Mouse (Mus musculus): ENCODE data around the gene Ppp1r3e. TPM values are rescaled to one million over a fixed set of nuclear protein-coding genes. Genes with fewer than 3 reads are reported as not detected.

Ppp1r3e gene
- polyA plus RNA-seq, 1 experiment: 1.1 TPM

DNA sequence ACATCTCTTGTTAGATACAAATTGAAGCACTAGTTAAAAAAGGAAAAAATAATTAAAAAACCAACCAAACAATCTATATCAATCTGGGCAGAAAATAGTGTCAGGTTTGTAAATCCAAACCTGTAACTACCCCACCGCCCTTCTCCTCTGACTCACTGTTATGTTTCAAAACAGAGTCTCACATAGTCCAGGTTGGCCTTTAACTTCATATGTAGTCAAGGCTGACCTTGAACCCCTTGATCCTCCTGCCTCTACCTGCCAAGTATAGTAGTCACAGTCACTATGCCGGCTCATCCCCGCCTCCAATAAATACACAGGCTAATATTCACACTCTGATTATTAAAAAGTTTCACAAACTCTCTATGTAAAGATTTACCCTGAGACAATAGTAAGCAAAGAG is 21.6 kb downstream of the Ppp1r3e start:
- H3K79me3 ChIP-seq (ENCODE audit: low read depth): no peaks in the 10 kb centered on the region
- no peaks in the 10 kb centered on the region for H3K79me2 ChIP-seq (ENCODE audit: control insufficient read depth, insufficient read depth)
- no peak overlapping the region for H3ac ChIP-seq (ENCODE audit: control insufficient read depth, insufficient read length, low read depth)
- no peak overlapping the region for H3K4me3 ChIP-seq (ENCODE audit: insufficient read depth, poor library complexity, severe bottlenecking)
- no peaks in the 10 kb centered on the region for H3K36me3 ChIP-seq (ENCODE audit: control insufficient read depth, insufficient read depth)
- no peaks in the 10 kb centered on the region for H3K27me3 ChIP-seq (ENCODE audit: control insufficient read depth, insufficient read depth, insufficient read length)
- no peak for TF ChIP-seq MYOD1 (IDR thresholded peaks at IDR 0.05; ENCODE audit: control insufficient read depth, insufficient read length, low read depth)
- no peak for TF ChIP-seq CEBPB (IDR thresholded peaks at IDR 0.05; ENCODE audit: low read depth)
- TF ChIP-seq MYOG (IDR thresholded peaks at IDR 0.05; ENCODE audit: control insufficient read depth, extremely low read depth, insufficient read length): no peak
- TF ChIP-seq FOSL1 (IDR thresholded peaks at IDR 0.05; ENCODE audit: insufficient read depth, low read length, poor library complexity, severe bottlenecking): no peak
- no peak for TF ChIP-seq CTCF (IDR thresholded peaks at IDR 0.05; ENCODE audit: control insufficient read depth, insufficient read depth, insufficient read length)
- TF ChIP-seq USF1 (IDR thresholded peaks at IDR 0.05; ENCODE audit: low read depth): no peak
- no peak for TF ChIP-seq MAX (IDR thresholded peaks at IDR 0.05)

DNA sequence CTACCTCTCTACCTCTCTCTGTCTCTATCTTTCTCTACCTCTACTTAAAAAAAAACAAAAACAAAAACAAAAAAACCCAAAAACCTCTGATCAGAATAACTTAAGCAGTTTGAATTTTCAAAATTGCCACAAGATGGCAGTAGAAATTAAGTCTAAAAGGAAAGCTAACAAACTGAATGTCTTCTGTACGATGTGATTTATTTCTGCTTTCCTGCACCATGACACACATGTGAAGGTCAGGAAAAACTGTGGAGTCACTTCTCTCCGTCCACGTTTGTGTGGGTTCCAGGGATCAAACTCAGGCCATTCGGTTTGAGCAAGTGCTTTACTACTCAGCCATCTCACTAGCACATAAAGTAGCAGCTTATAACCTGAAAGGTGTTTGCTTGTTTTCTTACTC is 33.9 kb downstream of the Ppp1r3e start:
- Histone ChIP-seq H3K4me3 (ENCODE audit: insufficient read depth, poor library complexity, severe bottlenecking) (no peak overlapping the region), H3K27me3 (ENCODE audit: control insufficient read depth, insufficient read depth, insufficient read length) (no peaks in the 10 kb centered on the region), H3K79me2 (ENCODE audit: control insufficient read depth, insufficient read depth) (no peaks in the 10 kb centered on the region), H3K79me3 (ENCODE audit: low read depth) (no peaks in the 10 kb centered on the region), H3K36me3 (ENCODE audit: control insufficient read depth, insufficient read depth) (no peaks in the 10 kb centered on the region), H3ac (ENCODE audit: control insufficient read depth, insufficient read length, low read depth) (no peak overlapping the region)
- TF ChIP-seq MYOG (IDR thresholded peaks at IDR 0.05; ENCODE audit: control insufficient read depth, extremely low read depth, insufficient read length) (no peak), CTCF (IDR thresholded peaks at IDR 0.05; ENCODE audit: control insufficient read depth, insufficient read depth, insufficient read length) (no peak), CEBPB (IDR thresholded peaks at IDR 0.05; ENCODE audit: low read depth) (no peak), MAX (IDR thresholded peaks at IDR 0.05) (no peak)

DNA sequence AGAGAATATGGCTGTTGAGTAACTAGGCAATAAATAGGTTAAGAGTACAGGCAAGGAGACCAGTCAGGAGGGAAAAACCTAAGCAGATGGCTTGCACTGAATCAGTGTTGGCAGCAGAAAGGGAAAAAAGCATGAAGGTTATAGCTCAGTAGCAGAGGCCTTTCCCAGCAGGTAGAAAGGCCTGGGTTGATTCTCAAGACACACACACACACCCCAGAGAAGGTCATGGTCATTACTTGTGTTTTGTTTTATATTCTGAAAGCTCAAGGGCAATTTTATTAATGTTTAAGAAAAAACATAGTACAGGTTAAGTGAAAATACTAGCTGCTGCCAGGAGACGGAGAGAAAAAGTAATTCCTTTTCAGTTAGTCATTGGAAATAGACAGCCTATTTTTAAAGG is 53.6 kb downstream of the Ppp1r3e start:
- H3K79me2 ChIP-seq (ENCODE audit: control insufficient read depth, insufficient read depth): no peaks in the 10 kb centered on the region
- no peak overlapping the region for H3ac ChIP-seq (ENCODE audit: control insufficient read depth, insufficient read length, low read depth)
- H3K79me3 ChIP-seq (ENCODE audit: low read depth): no peaks in the 10 kb centered on the region
- no peaks in the 10 kb centered on the region for H3K36me3 ChIP-seq (ENCODE audit: control insufficient read depth, insufficient read depth)
- no peak overlapping the region for H3K4me3 ChIP-seq (ENCODE audit: insufficient read depth, poor library complexity, severe bottlenecking)
- TF ChIP-seq MYOG (IDR thresholded peaks at IDR 0.05; ENCODE audit: control insufficient read depth, extremely low read depth, insufficient read length): no peak
- TF ChIP-seq CEBPB (IDR thresholded peaks at IDR 0.05; ENCODE audit: low read depth): no peak
- TF ChIP-seq USF1 (IDR thresholded peaks at IDR 0.05; ENCODE audit: low read depth): no peak
- TF ChIP-seq FOSL1 (IDR thresholded peaks at IDR 0.05; ENCODE audit: insufficient read depth, low read length, poor library complexity, severe bottlenecking): no peak
- TF ChIP-seq CTCF (IDR thresholded peaks at IDR 0.05; ENCODE audit: control insufficient read depth, insufficient read depth, insufficient read length): no peak
- TF ChIP-seq MAX (IDR thresholded peaks at IDR 0.05): no peak
- no peak for TF ChIP-seq MYOD1 (IDR thresholded peaks at IDR 0.05; ENCODE audit: control insufficient read depth, insufficient read length, low read depth)
- peaks cover 6% of the 10 kb centered on the region for H3K27me3 ChIP-seq (ENCODE audit: control insufficient read depth, insufficient read depth, insufficient read length)

Other genes starting within 250 kb of the Ppp1r3e start
- not detected for gene Gm17606, start 236.6 kb downstream of the Ppp1r3e start, polyA plus RNA-seq (2012; fragmentation: generic; extraction: Trizol)
- 4.6 TPM for gene Cdh24, start 236.2 kb downstream of the Ppp1r3e start, polyA plus RNA-seq (2012; fragmentation: generic; extraction: Trizol)
- gene 1700123O20Rik, start 191.3 kb downstream of the Ppp1r3e start, polyA plus RNA-seq (2012; fragmentation: generic; extraction: Trizol): 40.0 TPM
- gene Acin1, start 190.6 kb downstream of the Ppp1r3e start, polyA plus RNA-seq (2012; fragmentation: generic; extraction: Trizol): 107 TPM
- not detected for gene Gm29776, start 178.7 kb downstream of the Ppp1r3e start, polyA plus RNA-seq (2012; fragmentation: generic; extraction: Trizol)
- gene Cebpe, start 165.4 kb downstream of the Ppp1r3e start, polyA plus RNA-seq (2012; fragmentation: generic; extraction: Trizol): not detected
- gene Slc7a8, start 95.6 kb downstream of the Ppp1r3e start, polyA plus RNA-seq (2012; fragmentation: generic; extraction: Trizol): not detected
- not detected for gene Rnf212b, start 63.4 kb downstream of the Ppp1r3e start, polyA plus RNA-seq (2012; fragmentation: generic; extraction: Trizol)
- gene Homez, start 6.6 kb downstream of the Ppp1r3e start, polyA plus RNA-seq (2012; fragmentation: generic; extraction: Trizol): 1.3 TPM
- 16.5 TPM for gene Bcl2l2, start 5.8 kb upstream of the Ppp1r3e start, polyA plus RNA-seq (2012; fragmentation: generic; extraction: Trizol)
- gene Gm20521, start 5.9 kb upstream of the Ppp1r3e start, polyA plus RNA-seq (2012; fragmentation: generic; extraction: Trizol): 0.49 TPM
- gene Pabpn1, start 14.9 kb upstream of the Ppp1r3e start, polyA plus RNA-seq (2012; fragmentation: generic; extraction: Trizol): 146 TPM
- gene Slc22a17, start 35.6 kb upstream of the Ppp1r3e start, polyA plus RNA-seq (2012; fragmentation: generic; extraction: Trizol): 0.27 TPM
- 0.16 TPM for gene Efs, start 48.6 kb upstream of the Ppp1r3e start, polyA plus RNA-seq (2012; fragmentation: generic; extraction: Trizol)
- not detected for gene Il25, start 55.1 kb upstream of the Ppp1r3e start, polyA plus RNA-seq (2012; fragmentation: generic; extraction: Trizol)
- gene Cmtm5, start 58.7 kb upstream of the Ppp1r3e start, polyA plus RNA-seq (2012; fragmentation: generic; extraction: Trizol): not detected
- gene Myh6, start 89.4 kb upstream of the Ppp1r3e start, polyA plus RNA-seq (2012; fragmentation: generic; extraction: Trizol): 0.02 TPM
- gene Gm17428, start 99.4 kb upstream of the Ppp1r3e start, polyA plus RNA-seq (2012; fragmentation: generic; extraction: Trizol): not detected
- 0.11 TPM for gene Myh7, start 117.1 kb upstream of the Ppp1r3e start, polyA plus RNA-seq (2012; fragmentation: generic; extraction: Trizol)
- gene Ngdn, start 137.9 kb upstream of the Ppp1r3e start, polyA plus RNA-seq (2012; fragmentation: generic; extraction: Trizol): 56.0 TPM
- 0.63 TPM for gene Zfhx2, start 214.8 kb upstream of the Ppp1r3e start, polyA plus RNA-seq (2012; fragmentation: generic; extraction: Trizol)
- 11.5 TPM for gene Thtpa, start 217.2 kb upstream of the Ppp1r3e start, polyA plus RNA-seq (2012; fragmentation: generic; extraction: Trizol)
- 3.9 TPM for gene Ap1g2, start 229.0 kb upstream of the Ppp1r3e start, polyA plus RNA-seq (2012; fragmentation: generic; extraction: Trizol)
- not detected for gene Jph4, start 239.4 kb upstream of the Ppp1r3e start, polyA plus RNA-seq (2012; fragmentation: generic; extraction: Trizol)

All from C2C12 (cell line).